Mouse (Mus musculus) midbrain, embryonic 13.5 days (tissue): ENCODE results near the gene Ttc39b. TPM values are rescaled to one million over a fixed set of nuclear protein-coding genes. Genes with fewer than 3 reads are reported as not detected.

Experiments
- ATAC-seq: fragments of 200-750 bp; cut with Nextera tagmentation; 2 replicates; pipeline ENCODE4 v1.8.0; 2017; ENCODE audit warnings: mild to moderate bottlenecking, moderate TSS enrichment, moderate library complexity
- H3K27ac ChIP-seq: fragments of 300-500 bp; sonication (generic); 2 replicates; pipeline ENCODE4 v1.5.1; 2015; ENCODE audit warnings: inconsistent platforms, mild to moderate bottlenecking, moderate library complexity
- H3K27me3 ChIP-seq: fragments of 300-500 bp; sonication (generic); 2 replicates; pipeline ENCODE4 v1.6.1; 2015; ENCODE audit warnings: mild to moderate bottlenecking, inconsistent platforms
- H3K36me3 ChIP-seq: fragments of 300-500 bp; sonication (generic); 2 replicates; pipeline ENCODE4 v1.6.1; 2015; ENCODE audit warnings: mild to moderate bottlenecking, inconsistent platforms
- H3K4me1 ChIP-seq: fragments of 300-500 bp; sonication (generic); replicated peaks from 2 replicates; pipeline ENCODE4 v1.6.1; 2015; ENCODE audit warnings: inconsistent platforms
- H3K4me2 ChIP-seq: fragments of 300-500 bp; sonication (generic); replicated peaks from 2 replicates; pipeline ENCODE4 v1.6.1; 2015; ENCODE audit warnings: moderate library complexity, mild to moderate bottlenecking, inconsistent platforms
- H3K4me3 ChIP-seq: fragments of 300-500 bp; sonication (generic); replicated peaks from 2 replicates; pipeline ENCODE4 v1.5.1; 2015; ENCODE audit warnings: mild to moderate bottlenecking, inconsistent platforms
- H3K9ac ChIP-seq: fragments of 300-500 bp; sonication (generic); replicated peaks from 2 replicates; pipeline ENCODE4 v1.6.1; 2015; ENCODE audit warnings: mild to moderate bottlenecking, inconsistent platforms
- H3K9me3 ChIP-seq: fragments of 300-500 bp; sonication (generic); 2 replicates; pipeline ENCODE4 v1.6.1; 2016; ENCODE audit warnings: mild to moderate bottlenecking, inconsistent platforms
- WGBS: fragments of 180-500 bp; shearing (Covaris S2); methylation state at CpG from one replicate; pipeline ENCODE4 v1.1.7; 2015; 5-methylcytosine and 5-hydroxymethylcytosine counted together
- polyA plus RNA-seq: library from polyadenylated mRNA; unstranded; fragments of >200 nt; fragmentation: Nextera tagmentation; extraction: Ambion mirVana; gene quantifications from 2 replicates; pipeline ENCODE4 v1.2.1, GENCODE M21; 2015

Ttc39b gene
- polyA plus RNA-seq, 1 experiment from 2014 or later, result 3.7 TPM

- 91% methylated on average over 1 of the region's 1 CpGs for WGBS
- no peak overlapping the region for H3K27ac ChIP-seq
- no peak for ATAC-seq
- H3K27me3 ChIP-seq, result no peaks in the 10 kb centered on the region
- no peaks in the 10 kb centered on the region for H3K9me3 ChIP-seq
- no peak overlapping the region for H3K9ac ChIP-seq
- no peaks in the 10 kb centered on the region for H3K36me3 ChIP-seq
- no peak overlapping the region for H3K4me2 ChIP-seq
- no peak overlapping the region for H3K4me3 ChIP-seq
- H3K4me1 ChIP-seq, result peaks cover 2% of the 10 kb centered on the region; the same call in 1 of the 2 replicates
These were observed 136.7 kb downstream of the Ttc39b start for GRCm38 (mm10) chr4:83187324-83187723.

- Histone ChIP-seq H3K4me3 (no peak overlapping the region), H3K9ac (no peak overlapping the region), H3K4me1 (peaks cover 2% of the 10 kb centered on the region; the same call in 1 of the 2 replicates), H3K36me3 (no peaks in the 10 kb centered on the region), H3K9me3 (no peaks in the 10 kb centered on the region), H3K27me3 (no peaks in the 10 kb centered on the region), H3K4me2 (no peak overlapping the region), H3K27ac (no peak overlapping the region)
- no peak for ATAC-seq
- 21% methylated on average over 6 of the region's 6 CpGs for WGBS
These were observed 137.6 kb downstream of the Ttc39b start for GRCm38 (mm10) chr4:83186448-83186847.

DNA sequence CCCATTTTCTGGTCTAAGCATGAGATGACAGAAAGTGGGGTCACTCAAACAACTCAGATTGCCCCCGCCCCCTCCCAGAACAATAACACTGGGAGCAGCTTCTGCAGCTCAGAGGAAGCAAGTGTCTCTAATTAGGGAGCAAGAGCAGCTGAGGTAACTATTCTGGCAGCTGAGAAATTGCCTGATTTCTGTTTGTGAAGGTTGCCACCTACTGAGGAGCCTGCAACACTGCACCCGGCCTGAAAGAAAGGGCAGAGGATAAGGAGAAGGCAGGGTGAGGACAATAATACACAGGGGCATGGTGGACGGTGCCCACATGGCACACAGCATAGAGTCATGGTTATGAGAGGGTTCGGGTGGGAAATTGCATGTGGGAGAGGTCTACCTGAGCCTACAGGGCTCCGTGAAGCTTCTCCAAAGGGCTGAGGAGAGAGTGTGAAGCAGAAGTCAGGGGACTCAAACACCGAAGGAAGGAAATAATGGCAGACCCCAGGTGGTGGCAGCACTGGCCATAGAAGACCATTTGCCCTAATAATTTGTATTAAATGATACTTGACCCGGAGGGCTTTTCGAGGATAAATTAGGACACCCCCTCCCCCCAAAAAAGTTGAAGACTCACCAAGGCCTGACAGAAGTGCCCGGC is 140.6 kb downstream of the Ttc39b start:
- no peak overlapping the region for H3K9ac ChIP-seq
- no peak overlapping the region for H3K4me3 ChIP-seq
- peak; percentile 90 for ATAC-seq
- H3K4me1 ChIP-seq, result peaks cover 2% of the 10 kb centered on the region; the same call in 1 of the 2 replicates
- WGBS, result 36% methylated on average over 9 of the region's 9 CpGs
- H3K9me3 ChIP-seq, result no peaks in the 10 kb centered on the region
- no peaks in the 10 kb centered on the region for H3K36me3 ChIP-seq
- H3K27me3 ChIP-seq, result no peaks in the 10 kb centered on the region
- no peak overlapping the region for H3K4me2 ChIP-seq
- H3K27ac ChIP-seq, result no peak overlapping the region; the same call in 1 of the 2 replicates

DNA sequence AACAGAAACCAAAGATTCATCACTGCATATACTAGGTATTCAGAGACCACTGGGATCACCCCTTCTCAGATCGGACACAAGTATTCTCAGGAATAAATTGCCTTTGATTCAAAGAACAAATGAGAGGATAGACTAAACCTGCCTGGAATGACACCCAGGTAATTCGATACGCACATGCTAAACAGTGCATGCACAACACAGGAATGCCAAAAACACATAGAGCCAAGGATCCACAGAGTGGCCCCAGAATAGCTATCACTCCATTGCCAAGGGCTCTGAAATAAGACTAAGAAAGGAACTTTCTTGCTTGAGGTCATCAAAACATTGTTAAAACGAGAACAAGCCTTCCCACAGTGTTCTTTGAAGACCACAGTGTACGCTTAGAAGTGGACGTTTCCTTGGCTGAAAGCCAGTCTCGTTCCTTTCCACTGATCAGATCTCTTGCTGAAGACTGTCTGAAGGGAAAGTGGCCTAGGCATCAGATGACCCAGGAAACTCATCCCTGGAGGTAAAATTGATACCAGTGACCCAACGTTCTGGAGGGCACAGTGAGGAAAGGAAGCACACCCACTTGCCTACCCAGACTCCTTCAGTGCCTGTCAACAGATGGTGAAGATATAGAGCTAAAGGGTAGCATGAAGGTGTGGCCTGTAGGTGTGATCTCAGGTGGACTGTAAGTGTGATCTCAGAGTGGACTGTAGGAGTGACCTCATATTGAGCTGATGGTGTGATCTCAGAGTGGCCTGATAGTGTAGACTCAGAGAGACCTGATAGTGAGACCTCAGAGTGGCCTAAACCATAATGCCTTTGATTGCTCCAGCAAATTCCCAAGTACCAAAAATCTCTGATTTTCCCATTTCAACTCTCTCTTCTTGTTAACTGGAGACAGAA is 141.6 kb downstream of the Ttc39b start:
- Histone ChIP-seq H3K9ac (no peak overlapping the region), H3K36me3 (no peaks in the 10 kb centered on the region), H3K4me1 (peaks cover 2% of the 10 kb centered on the region; the same call in 1 of the 2 replicates), H3K9me3 (no peaks in the 10 kb centered on the region), H3K4me2 (no peak overlapping the region), H3K27ac (no peak overlapping the region), H3K27me3 (no peaks in the 10 kb centered on the region), H3K4me3 (no peak overlapping the region)
- 78% methylated on average over 8 of the region's 8 CpGs for WGBS
- ATAC-seq, result peak; percentile 62

DNA sequence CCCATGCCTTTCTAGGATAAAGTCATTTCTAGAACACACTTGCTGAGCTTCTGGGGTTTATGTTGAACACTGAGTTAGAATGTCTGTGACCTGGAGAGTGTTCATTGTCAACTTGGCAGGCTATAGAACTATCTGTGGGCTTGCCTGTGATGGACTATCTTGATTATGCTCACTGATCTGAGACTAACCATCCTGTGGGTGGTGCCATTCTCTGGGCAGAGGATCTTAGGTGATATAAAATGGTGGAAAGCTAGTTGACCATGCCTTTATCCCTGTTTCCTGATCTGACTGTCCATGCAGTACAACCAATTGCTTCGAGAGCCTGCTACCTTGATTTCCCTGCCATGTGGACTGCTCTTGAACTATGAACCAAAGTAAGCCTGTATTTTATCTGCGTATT is 146.6 kb downstream of the Ttc39b start:
- ATAC-seq, result no peak
- Histone ChIP-seq H3K27me3 (no peaks in the 10 kb centered on the region), H3K9ac (no peak overlapping the region), H3K4me2 (no peak overlapping the region), H3K4me1 (no peaks in the 10 kb centered on the region), H3K27ac (no peak overlapping the region), H3K4me3 (no peak overlapping the region), H3K36me3 (no peaks in the 10 kb centered on the region), H3K9me3 (no peaks in the 10 kb centered on the region)
- 93% methylated on average over 2 of the region's 2 CpGs for WGBS

DNA sequence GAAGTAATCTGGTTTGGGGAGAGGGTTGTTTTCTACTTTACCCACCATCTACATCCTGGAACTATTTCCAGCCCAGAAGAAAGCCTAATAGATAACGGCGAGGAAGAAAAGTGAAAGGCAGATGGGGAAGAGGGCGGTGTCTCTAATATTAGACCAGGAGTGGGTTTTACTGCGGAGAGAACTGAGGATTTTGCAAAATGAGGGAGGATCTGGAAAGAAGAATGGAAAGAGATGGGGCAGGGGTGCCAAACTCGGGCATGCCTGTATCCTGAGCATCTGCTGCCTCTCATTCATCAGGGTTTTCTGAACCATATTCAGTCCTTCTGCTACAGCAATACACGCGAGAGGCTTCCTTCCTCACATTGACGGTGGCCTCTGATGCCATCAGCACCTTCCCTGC is 149.1 kb downstream of the Ttc39b start:
- Histone ChIP-seq H3K4me2 (no peak overlapping the region), H3K36me3 (no peaks in the 10 kb centered on the region), H3K9ac (no peak overlapping the region), H3K4me1 (no peaks in the 10 kb centered on the region), H3K27me3 (no peaks in the 10 kb centered on the region), H3K4me3 (no peak overlapping the region), H3K9me3 (no peaks in the 10 kb centered on the region), H3K27ac (no peak overlapping the region)
- WGBS, result 90% methylated on average over 8 of the region's 8 CpGs
- ATAC-seq, result no peak

DNA sequence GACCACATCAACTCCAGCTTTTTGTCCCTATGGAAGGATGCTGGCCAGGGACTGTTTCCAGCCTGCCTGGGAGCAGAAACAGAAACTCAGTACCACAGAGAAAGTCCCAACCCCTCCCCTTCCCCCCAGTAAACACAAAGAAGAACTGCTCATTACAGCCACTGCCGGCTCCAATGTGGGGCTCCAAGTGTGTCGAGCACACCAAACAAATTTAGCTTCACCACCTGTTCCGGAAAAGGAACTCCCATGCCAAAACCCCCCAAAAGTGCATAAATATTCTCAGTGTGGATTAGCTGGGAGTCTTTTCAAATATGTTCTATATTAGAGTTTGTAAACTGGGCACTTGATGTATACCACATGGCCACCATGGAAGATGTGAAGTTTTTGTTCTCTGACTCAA is 151.8 kb downstream of the Ttc39b start:
- no peak overlapping the region for H3K4me3 ChIP-seq
- no peaks in the 10 kb centered on the region for H3K36me3 ChIP-seq
- no peaks in the 10 kb centered on the region for H3K9me3 ChIP-seq
- WGBS, result 78% methylated on average over 3 of the region's 3 CpGs
- H3K4me2 ChIP-seq, result no peak overlapping the region
- H3K4me1 ChIP-seq, result no peaks in the 10 kb centered on the region
- no peak overlapping the region for H3K27ac ChIP-seq
- H3K27me3 ChIP-seq, result no peaks in the 10 kb centered on the region
- ATAC-seq, result no peak
- H3K9ac ChIP-seq, result no peak overlapping the region

DNA sequence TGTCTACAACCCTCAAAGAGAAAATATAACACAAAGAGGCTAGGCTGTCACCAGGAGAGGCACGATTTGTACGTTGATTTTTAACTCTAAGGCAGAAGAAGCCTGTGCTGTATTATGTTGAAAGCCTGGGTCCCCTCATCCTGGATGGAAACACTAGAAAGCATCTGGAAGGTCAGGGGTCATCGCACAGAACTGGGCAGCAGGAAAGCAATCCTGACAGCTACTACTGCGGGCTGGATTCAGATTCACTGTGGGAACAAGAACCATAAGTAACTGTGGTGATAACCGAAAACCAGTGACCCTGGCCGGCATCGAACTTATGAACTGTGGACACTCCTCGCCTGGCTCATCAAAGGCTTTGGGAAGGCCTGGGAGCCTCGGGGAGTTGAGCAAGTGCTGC is 153.3 kb downstream of the Ttc39b start:
- 48% methylated on average over 9 of the region's 9 CpGs for WGBS
- no peak overlapping the region for H3K4me3 ChIP-seq
- H3K9me3 ChIP-seq, result no peaks in the 10 kb centered on the region
- no peaks in the 10 kb centered on the region for H3K36me3 ChIP-seq
- H3K27me3 ChIP-seq, result no peaks in the 10 kb centered on the region
- H3K4me1 ChIP-seq, result no peaks in the 10 kb centered on the region
- no peak overlapping the region for H3K4me2 ChIP-seq
- ATAC-seq, result no peak
- no peak overlapping the region for H3K9ac ChIP-seq
- no peak overlapping the region for H3K27ac ChIP-seq

Other genes starting within 250 kb of the Ttc39b start
- 93.9 and 95.5 TPM in 2 replicates for gene Snapc3, start 93.5 kb upstream of the Ttc39b start, polyA plus RNA-seq
- 329 and 332 TPM in 2 replicates for gene Psip1, start 162.2 kb upstream of the Ttc39b start, polyA plus RNA-seq
- gene Ccdc171, start 201.3 kb upstream of the Ttc39b start, polyA plus RNA-seq, result 4.1 and 5.6 TPM in 2 replicates